Mouse (Mus musculus): Measurements from ENCODE around the gene Errfi1.

DNA sequence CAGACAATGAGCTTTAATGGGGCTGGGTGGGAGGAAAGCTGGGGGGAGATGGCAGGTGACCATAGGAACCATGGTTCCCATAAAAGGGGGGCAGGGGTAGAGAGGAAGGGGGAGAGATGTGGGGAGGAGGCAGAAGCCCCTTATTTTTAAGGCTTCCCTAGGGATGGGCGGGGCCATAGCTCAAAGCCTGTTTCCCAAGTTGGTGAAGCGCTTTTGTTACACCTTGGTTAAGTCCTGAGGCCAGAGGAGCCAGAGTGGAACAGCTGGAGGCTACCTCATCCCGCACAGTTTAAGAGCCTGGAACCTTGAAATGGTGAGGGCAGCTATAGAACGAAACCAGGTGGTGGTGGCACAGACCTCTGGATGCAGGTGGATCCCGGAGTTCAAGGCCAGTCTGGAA is 34.2 kb downstream of the Errfi1 start:
- TF ChIP-seq CTCF (conservative IDR thresholded peaks at IDR 0.05; ENCODE audit: low read length) (no peak), POU5F1 (IDR thresholded peaks at IDR 0.05; ENCODE audit: borderline replicate concordance, low read length) (no peak)

Data from E14TG2a.4 (cell line).